Mouse (Mus musculus): ENCODE results near the gene Arl5c.
"Not testable (repeated sequence)": the region's sequence is repeated elsewhere in the genome, so short reads cannot be mapped to it uniquely, and the experiment has no call there.

Arl5c gene

DNA sequence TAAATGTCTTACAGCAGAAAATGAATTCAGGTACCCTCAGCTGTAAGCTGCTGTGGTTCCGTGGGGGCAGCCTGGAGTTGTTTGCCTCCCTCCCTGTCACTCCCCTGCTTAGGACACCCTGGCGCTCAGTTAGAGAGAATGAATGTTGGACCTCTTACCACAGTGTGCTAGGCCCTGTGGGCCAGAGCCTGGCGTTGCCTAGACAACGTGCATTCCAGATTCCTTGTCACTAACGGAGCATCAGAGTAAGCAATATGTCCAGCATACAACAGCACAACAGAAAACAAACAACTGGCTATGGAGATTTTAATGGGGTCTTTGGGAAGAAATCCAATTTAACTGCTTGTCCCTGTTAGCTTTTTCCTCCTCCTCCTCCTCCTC lies 36.7 kb downstream of the Arl5c start:
- no peak for DNase-seq (ENCODE audit: low spot score)

DNA sequence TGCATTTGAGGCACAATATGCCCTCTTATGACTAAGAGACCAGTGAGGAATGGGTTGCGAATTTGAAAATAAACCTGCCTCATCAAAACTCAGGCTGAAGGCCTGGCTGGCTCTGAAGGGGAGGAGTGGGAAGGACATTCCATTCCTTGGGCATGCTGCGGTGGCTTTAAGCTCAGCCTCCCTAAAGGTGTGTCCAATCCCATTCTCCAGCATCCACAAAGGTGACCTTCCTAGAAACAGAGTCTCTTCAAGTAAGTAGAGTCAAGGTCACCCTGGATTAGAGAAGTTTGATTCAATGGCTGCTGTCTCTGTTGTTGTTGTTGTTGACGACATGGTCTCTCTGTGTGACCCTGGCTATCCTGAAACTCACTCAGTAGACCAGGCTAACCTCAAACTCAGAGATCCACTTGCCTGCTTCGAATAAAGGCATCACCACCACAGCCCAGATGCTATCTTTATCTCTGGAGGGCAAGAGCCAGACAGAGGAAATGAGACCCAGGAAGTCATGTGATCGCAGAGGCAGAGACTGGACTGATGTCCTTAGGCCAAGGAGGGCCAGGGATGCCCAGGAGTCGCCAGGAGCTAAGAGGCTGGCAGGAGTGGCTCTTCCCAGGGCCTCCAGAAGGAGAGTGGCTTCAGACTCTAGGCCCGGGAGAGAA lies 37.2 kb downstream of the Arl5c start:
- DNase-seq (ENCODE audit: low spot score) = no peak

DNA sequence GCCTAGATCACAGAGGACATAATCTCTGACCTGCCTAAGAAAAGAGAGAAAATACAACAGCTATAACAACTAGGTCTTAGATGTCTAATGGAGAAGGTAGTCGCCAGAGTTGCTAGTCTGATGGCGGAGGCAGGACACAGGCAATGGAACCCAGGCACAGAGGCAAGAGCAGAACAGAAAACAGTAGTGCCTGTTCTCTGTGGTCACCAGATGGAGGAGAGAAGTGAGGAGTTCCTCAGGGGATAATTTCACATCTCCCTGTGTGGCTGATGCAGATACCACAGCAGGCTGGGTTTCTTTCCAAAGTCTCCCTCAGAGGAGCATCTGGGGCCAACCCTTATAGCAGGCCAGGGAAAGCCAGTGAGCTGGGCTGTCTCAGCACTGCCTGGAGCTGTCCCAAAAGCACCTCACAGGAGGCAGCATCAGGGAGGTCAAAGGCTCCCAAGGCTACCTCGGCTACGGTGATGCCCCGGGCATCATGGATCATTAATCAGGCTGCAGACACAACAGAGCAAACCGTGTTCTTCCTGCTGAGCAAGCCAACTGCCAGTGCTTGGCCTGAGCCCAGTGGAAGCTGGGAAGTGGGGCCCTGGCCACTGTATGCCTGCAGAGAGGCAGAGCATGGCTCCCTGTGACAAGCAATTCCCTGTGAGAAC lies 38.9 kb downstream of the Arl5c start:
- DNase-seq (ENCODE audit: low spot score) = peak; percentile 37

DNA sequence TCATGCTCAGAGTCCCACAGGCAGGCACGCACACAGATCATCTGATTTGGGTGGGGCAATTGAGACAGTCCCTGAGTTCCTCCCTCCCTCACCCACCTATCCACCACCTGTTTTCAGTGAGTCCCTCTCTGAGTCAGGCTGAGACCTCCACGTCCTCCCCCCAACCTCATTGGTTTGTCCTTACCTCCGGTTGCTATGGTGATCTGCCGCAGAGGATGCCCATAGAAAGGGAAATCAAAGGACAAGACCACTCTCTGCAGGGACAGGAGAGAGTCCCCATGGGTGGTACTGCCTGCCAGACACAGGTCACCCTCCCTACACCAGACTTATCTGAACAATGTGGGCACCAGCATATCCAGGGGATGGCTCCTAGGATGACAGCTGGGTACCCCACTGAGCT lies 40.1 kb downstream of the Arl5c start:
- no peak for DNase-seq (ENCODE audit: low spot score)

DNA sequence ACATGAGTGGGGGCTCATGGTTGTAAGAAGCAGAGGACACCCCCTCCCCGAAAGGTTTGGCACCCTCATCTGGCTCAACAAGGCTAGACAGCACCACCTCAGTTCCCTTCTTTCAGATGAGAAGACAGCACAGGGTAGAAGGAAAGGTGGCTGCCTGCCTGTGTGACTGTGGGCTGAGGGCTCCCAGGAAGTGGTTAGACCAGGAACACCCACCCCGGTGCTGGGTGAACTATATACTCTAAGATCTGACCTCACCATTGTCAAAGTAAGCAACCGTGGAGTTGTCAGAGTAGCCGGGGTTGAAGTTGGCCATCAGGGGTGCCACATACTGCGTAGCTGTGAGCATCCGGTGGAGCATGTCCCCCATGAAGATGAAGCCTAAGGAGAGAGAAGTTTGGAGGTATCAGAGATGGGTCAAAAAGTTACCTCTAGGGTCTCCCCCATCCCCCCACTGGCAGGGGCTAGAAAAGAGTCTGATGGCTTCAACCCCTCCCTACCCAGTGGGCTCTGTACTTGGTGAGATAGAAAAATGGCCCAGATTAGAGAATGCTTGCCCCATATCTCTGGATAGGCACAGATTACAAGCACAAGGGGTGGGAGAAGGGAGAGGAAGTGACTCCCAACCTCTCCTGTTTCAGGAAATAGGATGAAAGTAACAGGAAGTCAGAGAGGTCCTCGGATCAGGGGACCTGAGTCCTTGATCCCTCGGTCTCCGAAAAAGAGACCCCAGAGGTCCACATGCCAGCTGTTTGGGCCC lies 40.7 kb downstream of the Arl5c start:
- DNase-seq (ENCODE audit: low spot score) = no peak

DNA sequence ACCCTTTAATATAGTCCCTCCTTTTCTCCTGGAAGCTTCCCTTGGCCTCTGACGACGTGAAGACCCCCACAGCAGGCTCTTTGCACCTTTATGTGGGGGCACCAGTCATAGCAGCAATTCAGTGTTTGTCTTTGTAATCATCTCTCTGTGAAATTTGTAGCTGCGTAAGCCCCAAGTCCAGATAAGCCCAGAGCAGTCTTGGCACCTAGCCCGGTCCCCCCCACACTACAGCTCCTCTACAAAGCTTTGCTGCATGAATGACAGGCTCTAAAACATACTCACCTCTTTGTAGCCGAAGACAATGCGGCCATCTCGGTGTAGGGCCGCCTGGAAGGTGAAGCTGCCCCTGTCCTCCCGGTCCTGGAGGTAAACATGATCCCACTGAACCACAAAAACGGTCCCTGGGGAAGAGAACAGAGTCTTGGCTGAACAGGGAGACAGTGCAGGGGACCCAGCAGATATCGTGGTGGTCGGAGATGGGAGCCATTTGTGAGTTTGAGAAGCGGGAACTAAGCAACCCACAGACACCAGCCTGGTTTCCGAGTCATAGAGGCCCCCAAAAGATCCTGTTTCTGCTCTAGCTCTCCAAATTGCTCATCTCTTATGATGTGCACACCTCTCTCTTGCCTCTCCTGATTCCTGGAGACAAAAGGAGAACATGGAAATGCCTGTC lies 41.4 kb downstream of the Arl5c start:
- no peak for DNase-seq (ENCODE audit: low spot score)

DNA sequence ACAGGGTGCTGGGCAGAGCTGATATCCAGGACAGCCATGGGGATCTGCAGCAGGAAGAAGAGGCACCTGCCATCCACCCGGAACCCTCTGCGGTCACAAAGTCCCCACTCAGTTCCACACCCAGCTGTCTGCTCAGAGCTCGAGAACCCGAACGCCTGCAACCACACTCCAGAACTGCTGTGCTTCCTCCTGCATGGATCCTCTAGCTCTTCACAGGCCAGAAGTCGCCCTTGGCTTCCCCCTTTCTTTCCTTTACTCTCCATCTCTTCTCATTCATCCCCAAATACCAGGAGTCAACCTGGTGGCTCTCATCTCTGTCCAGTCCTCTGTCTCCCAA lies 42.1 kb downstream of the Arl5c start:
- no peak for DNase-seq (ENCODE audit: low spot score)

DNA sequence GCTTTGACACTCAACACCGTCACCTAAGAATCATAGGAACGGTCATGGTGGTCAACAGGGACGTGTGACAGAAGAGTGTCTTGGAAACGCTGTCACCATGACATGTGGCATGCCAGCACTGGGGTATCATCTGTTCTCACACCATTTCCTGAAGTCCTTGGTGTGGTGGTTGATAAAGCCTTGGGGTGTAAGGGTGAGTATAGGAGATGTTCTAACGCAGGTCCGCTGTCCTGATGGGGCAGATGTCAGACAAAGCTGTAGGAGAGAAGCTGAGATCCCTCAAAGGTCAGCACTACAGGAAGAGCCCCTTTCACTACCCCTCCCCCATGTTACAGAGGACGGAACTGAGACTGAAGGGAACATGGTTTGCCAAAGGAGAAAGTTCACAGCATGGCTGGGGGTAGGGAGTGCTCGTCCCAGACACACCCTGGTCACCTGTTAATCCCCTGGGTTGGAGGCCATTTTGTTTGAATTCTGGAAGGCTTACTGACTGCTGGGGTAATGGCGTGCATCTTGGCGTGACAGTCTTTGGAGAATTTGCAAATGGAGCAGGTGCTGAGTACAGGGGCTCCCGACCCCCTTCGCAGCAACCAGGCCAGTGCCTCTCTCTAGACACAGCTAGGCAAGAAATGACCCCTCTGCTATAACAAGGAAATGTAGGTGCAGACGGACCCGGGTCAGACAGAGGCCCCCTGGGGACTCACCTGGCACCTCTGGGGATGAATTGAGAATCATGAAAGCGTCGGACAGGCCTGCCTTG lies 42.6 kb downstream of the Arl5c start:
- no peak for DNase-seq (ENCODE audit: low spot score)

DNA sequence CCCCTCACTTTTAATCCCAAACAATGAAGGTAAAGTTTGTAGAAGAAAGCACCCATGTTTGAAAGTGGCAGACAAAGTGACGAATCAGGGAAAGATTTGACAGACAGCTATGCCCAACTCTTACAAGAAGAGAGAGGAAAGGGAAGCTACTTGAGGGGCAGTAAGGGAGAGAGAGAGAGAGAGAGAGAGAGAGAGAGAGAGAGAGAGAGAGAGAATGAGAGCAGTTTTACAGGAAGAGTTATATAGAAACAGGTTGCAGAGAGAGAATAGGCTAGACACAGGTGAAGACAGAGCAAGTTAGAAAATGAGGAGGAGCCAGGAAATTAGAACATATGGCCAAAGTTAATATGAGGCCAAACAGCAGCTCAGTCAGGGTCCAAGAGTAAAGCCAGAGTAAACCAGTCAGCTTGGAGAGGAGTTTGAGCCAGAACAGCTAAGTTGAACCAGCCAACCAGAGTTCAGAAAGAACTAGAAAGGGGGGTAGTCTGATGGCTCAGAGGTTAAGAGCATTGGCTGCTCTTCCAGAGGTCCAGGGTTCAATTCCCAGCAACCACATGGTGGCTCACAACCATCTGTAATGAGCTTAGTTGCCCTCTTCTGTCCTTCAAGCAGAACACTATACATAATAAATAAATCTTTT lies 43.5 kb downstream of the Arl5c start:
- no peak for DNase-seq (ENCODE audit: low spot score)

DNA sequence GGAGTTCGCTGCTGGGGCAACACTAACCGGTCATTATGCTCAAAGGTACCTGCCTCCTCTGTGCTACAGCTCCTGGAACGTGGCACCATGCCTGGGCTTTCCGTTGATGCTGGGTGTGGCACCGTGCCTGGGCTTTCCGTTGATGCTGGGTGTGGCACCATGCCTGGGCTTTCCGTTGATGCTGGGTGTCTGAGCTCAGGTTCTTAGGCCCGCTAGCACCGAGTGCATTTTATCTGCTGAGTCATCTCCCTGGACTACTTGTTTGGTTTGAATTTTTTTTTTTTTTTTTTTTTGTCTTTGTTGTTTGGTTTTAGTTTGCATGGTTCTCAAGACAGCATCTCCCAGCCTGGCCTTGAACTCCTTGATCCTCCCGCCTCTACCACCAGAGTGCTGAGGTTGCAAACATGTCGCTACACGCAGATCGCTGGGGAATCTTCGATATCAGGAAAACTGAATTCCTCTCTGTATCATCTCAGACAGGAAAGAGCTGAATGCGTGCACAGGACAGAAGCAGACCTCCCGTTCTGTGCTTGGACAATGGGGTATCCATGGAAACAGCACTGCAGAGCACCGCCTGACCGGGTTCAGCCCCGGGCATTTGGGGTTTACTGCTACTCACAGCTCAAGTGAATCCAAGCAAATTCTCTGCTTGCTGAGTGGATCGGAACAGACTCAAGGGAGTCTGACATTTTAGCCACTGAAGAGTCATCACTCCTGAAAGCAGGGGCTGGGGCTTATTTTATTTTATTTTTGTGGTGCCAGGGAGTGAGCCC lies 46.1 kb downstream of the Arl5c start:
- peak; percentile 79 for DNase-seq (ENCODE audit: low spot score)

DNA sequence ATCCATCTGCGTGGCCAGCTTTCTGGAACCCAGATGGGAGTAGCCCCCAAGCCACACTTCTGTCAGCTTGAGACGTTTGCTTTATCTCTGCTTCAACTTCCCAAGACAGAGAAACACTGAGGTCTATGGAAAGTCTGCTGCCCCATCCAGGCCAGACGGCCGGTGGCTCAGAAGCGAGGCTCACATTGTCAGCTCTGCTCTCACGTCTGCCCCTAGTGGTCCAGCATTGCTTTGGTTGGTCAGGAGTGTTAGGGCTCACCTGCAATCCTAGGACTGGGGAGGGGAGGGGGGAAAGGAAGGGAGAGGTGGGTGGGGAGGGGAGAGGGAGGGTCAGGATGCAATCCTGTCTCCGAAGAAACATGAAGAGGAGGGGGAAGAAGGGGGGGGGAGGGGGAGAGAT lies 48.6 kb downstream of the Arl5c start:
- DNase-seq (ENCODE audit: low spot score) = peak; percentile 82

DNA sequence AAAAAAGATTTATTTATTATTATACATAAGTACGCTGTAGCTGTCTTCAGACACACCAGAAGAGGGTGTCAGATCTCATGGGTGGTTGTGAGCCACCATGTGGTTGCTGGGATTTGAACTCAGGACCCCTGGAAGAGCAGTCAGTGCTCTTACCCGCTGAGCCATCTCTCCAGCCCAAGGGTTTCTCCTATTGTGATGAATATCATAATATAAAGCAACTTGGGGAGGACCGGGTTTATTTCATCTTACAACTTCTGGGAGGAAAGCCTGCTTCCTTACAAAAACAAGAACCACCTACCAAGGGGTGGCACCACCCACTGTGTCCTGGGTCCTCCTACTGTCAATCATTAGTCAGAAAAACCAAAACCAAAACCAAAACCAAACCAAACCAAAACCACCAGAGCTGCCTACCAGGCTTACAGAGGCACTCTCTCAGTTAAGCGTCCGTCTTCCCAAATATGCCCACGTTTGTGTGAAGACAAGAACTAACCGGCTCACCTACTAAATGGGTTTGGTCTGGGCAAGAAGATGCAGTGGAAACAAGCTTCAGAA lies 50.2 kb downstream of the Arl5c start:
- DNase-seq (ENCODE audit: low spot score) = not testable (repeated sequence)

DNA sequence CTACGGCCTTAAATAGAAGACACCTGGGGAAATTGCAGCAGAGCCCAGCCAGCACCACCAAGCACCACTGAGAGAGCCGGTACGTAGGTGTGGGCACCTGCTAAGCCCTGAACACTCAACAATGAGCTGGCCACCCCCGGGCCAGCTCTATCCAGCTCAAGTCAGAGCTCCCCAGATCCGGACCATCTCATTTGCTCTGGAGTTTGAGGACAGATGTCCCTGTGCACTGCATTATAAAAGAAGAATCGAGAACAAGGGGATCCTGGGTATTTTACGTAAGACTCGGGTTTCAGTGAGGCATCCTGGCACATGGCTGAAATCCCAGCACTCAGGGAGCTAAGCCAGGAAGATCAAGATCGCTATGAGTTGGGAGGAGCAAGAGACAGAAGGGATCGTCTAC lies 51.0 kb downstream of the Arl5c start:
- no peak for DNase-seq (ENCODE audit: low spot score)

DNA sequence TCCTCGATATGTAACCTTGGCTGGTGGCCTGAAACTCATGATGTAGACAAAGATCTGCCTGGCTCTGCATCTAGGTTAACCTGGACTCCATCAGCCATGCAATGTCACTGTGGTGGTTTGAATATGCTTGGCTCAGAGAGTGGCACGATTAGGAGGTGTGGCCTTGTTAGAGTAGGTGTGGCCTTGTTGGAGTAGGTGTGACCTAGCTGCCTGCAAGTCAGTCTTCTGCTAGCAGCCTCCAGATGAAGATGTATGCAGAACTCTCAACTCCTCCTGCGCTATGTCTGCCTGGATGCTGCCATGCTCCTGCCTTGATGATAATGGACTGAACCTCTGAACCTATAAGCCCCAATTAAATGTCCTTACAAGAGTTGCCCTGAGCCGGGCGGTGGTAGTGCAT lies 52.7 kb downstream of the Arl5c start:
- DNase-seq (ENCODE audit: low spot score) = no peak

DNA sequence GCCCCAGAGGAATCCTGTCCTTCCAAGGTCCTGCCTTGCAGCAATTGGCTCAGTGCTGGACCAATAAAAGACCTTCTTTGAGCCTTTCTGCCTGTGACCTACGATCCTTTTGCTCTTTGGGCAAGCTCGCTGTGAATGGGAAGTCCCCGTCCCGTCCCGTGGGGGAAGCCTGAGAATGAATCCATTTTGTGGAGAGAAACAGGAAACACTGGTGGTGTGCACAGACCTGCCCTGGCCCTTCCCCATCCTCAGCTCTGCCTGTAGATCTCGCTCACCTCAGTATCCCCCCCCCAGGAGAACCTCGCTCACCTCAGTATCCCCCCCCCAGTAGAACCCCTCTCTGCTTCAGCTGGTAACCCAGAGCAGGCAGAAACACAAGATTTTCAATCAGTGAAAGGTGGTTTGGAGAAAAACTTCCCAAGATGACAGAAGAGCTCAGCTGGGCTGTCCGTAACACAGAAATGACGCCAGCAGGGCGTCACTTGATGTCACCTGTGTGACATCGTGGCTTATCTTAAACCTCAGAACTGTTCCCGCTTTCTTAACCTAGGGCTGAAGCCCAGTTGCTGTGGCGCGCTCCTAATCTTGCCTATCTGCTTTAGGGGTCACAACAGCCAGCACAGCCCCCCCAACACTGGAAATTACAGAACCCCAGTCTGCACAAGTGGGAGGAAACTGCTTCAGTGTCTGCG lies 53.4 kb downstream of the Arl5c start:
- no peak for DNase-seq (ENCODE audit: low spot score)

All from embryo, embryonic 10 days (tissue).